Mouse (Mus musculus) inflammation-experienced regulatory T-cells, adult 6 months (primary cell): ENCODE data around the gene Dock3. TPM values are rescaled to one million over a fixed set of nuclear protein-coding genes. Genes with fewer than 3 reads are reported as not detected.
A peak's percentile ranks its signal among the peaks of the same experiment; 100 is the strongest.

Experiments
- ATAC-seq: one replicate; pipeline ENCODE4 v1.8.0; 2017
- polyA plus RNA-seq, 3 experiments: library from polyadenylated mRNA; unstranded; fragments of 100-300 nt; shearing (Covaris generic); gene quantifications; one replicate each; pipeline ENCODE4 v1.2.1; 2017

Gene Dock3
- polyA plus RNA-seq = not detected

GRCm38 (mm10) chr9:107231539-107232139 is at the start of gene Dock3:
Dock3 (minus strand) TSS chr9:107231909.
- no peak for ATAC-seq

- ATAC-seq = peak; percentile 79
These were observed 48.8 kb upstream of the Dock3 start for GRCm38 (mm10) chr9:107280322-107281027.

- ATAC-seq = peak; percentile 17
These were observed 47.9 kb upstream of the Dock3 start for GRCm38 (mm10) chr9:107279378-107280321.

- ATAC-seq = peak; percentile 58
These were observed 47.0 kb upstream of the Dock3 start for GRCm38 (mm10) chr9:107278527-107279377.

- no peak for ATAC-seq
These were observed 46.4 kb upstream of the Dock3 start for GRCm38 (mm10) chr9:107278126-107278525.

- ATAC-seq = no peak
These were observed 45.9 kb upstream of the Dock3 start for GRCm38 (mm10) chr9:107277603-107278002.

GRCm38 (mm10) chr9:107275710-107276109 is 44.0 kb upstream of the Dock3 start:
- ATAC-seq = no peak

GRCm38 (mm10) chr9:107274751-107275150 is 43.0 kb upstream of the Dock3 start:
- no peak for ATAC-seq

- peak; percentile 38 for ATAC-seq
These were observed 41.5 kb upstream of the Dock3 start for GRCm38 (mm10) chr9:107273184-107273583.

- ATAC-seq = no peak
These were observed 40.6 kb upstream of the Dock3 start for GRCm38 (mm10) chr9:107272284-107272683.

GRCm38 (mm10) chr9:107271177-107271938 is 39.6 kb upstream of the Dock3 start:
- ATAC-seq = no peak

GRCm38 (mm10) chr9:107269772-107270171 is 38.1 kb upstream of the Dock3 start:
- no peak for ATAC-seq

- ATAC-seq = no peak
These were observed 36.2 kb upstream of the Dock3 start for GRCm38 (mm10) chr9:107267721-107268402.

- no peak for ATAC-seq
These were observed 35.3 kb upstream of the Dock3 start for GRCm38 (mm10) chr9:107267028-107267427.

- ATAC-seq = no peak
These were observed 33.0 kb upstream of the Dock3 start for GRCm38 (mm10) chr9:107264731-107265130.

GRCm38 (mm10) chr9:107263912-107264311 is 32.2 kb upstream of the Dock3 start:
- ATAC-seq = no peak

GRCm38 (mm10) chr9:107262375-107262774 is 30.7 kb upstream of the Dock3 start:
- no peak for ATAC-seq

- ATAC-seq = no peak
These were observed 30.1 kb upstream of the Dock3 start for GRCm38 (mm10) chr9:107261792-107262191.

- ATAC-seq = no peak
These were observed 29.1 kb upstream of the Dock3 start for GRCm38 (mm10) chr9:107260836-107261235.

- ATAC-seq = no peak
These were observed 28.7 kb upstream of the Dock3 start for GRCm38 (mm10) chr9:107260429-107260828.

- no peak for ATAC-seq
These were observed 27.9 kb upstream of the Dock3 start for GRCm38 (mm10) chr9:107259571-107259970.
